Mouse (Mus musculus) hindbrain, embryonic 13.5 days (tissue): ENCODE data around the gene Gm47995. TPM values are rescaled to one million over a fixed set of nuclear protein-coding genes. Genes with fewer than 3 reads are reported as not detected.

Experiments
- ATAC-seq: fragments of 200-750 bp; cut with Nextera tagmentation; 2 replicates; pipeline ENCODE4 v1.8.0; 2017; ENCODE audit warnings: moderate TSS enrichment; ENCODE audit not compliant: low FRiP score
- H3K27ac ChIP-seq: fragments of 300-500 bp; sonication (generic); 2 replicates; pipeline ENCODE4 v1.5.1; 2015; ENCODE audit warnings: inconsistent platforms, mild to moderate bottlenecking, moderate library complexity
- H3K27me3 ChIP-seq: fragments of 300-500 bp; sonication (generic); 2 replicates; pipeline ENCODE4 v1.6.1; 2015; ENCODE audit warnings: mild to moderate bottlenecking, inconsistent platforms
- H3K36me3 ChIP-seq: fragments of 300-500 bp; sonication (generic); 2 replicates; pipeline ENCODE4 v1.6.1; 2015; ENCODE audit warnings: mild to moderate bottlenecking, inconsistent platforms
- H3K4me1 ChIP-seq: fragments of 300-500 bp; sonication (generic); replicated peaks from 2 replicates; pipeline ENCODE4 v1.6.1; 2015; ENCODE audit warnings: inconsistent platforms
- H3K4me2 ChIP-seq: fragments of 300-500 bp; sonication (generic); 2 replicates; pipeline ENCODE4 v1.6.1; 2015; ENCODE audit warnings: inconsistent platforms, mild to moderate bottlenecking, moderate library complexity
- H3K4me3 ChIP-seq: fragments of 300-500 bp; sonication (generic); 2 replicates; pipeline ENCODE4 v1.5.1; 2015; ENCODE audit warnings: mild to moderate bottlenecking, inconsistent platforms
- H3K9ac ChIP-seq: fragments of 300-500 bp; sonication (generic); 2 replicates; pipeline ENCODE4 v1.6.1; 2015; ENCODE audit warnings: mild to moderate bottlenecking, inconsistent platforms
- H3K9me3 ChIP-seq: fragments of 300-500 bp; sonication (generic); 2 replicates; pipeline ENCODE4 v1.6.1; 2016; ENCODE audit warnings: inconsistent platforms
- WGBS: fragments of 180-500 bp; shearing (Covaris S2); methylation state at CpG from one replicate; pipeline ENCODE4 v1.1.7; 2015; 5-methylcytosine and 5-hydroxymethylcytosine counted together
- polyA plus RNA-seq: library from polyadenylated mRNA; unstranded; fragments of >200 nt; fragmentation: Nextera tagmentation; extraction: Ambion mirVana; gene quantifications from 2 replicates; pipeline ENCODE4 v1.2.1, GENCODE M21; 2015

Gene Gm47995
- polyA plus RNA-seq, 1 experiment from 2014 or later = not detected

DNA sequence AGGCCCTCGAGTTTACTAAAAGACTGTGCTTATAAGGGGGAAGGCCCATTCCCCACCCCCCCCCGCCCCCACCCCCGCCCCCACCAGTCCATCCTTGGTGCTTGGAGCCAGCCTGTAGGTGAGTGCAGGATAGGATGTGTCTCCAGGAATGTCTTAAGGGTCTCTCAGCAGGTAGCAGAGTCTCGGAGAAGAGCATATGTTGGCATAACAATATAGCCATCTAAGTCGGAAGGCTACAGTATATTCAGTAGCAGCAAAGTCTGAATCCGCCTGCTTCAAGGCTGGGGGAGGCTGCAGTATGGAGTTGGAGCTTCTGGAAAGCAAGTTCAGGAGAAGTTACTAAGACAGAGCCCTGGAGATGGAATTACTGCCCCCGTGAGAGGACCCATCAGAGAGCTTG is 21.9 kb downstream of the Gm47995 start:
- Histone ChIP-seq H3K36me3 (no peaks in the 10 kb centered on the region), H3K9ac (no peak overlapping the region), H3K4me1 (no peaks in the 10 kb centered on the region), H3K4me2 (no peak overlapping the region), H3K27ac (no peak overlapping the region), H3K4me3 (no peak overlapping the region), H3K9me3 (no peaks in the 10 kb centered on the region), H3K27me3 (no peaks in the 10 kb centered on the region)
- ATAC-seq = no peak
- WGBS = 68% methylated on average over 7 of the region's 7 CpGs

- H3K27me3 ChIP-seq = no peaks in the 10 kb centered on the region
- no peaks in the 10 kb centered on the region for H3K4me1 ChIP-seq
- no peak overlapping the region for H3K4me2 ChIP-seq
- no peaks in the 10 kb centered on the region for H3K9me3 ChIP-seq
- H3K36me3 ChIP-seq = no peaks in the 10 kb centered on the region
- ATAC-seq = no peak
- no peak overlapping the region for H3K9ac ChIP-seq
- no peak overlapping the region for H3K27ac ChIP-seq
- no peak overlapping the region for H3K4me3 ChIP-seq
- 87% methylated on average over 10 of the region's 10 CpGs for WGBS
Measured at GRCm38 (mm10) chr1:151222561-151223267, 24.5 kb downstream of the Gm47995 start.

GRCm38 (mm10) chr1:151223377-151223776 is 25.1 kb downstream of the Gm47995 start:
- no peak overlapping the region for H3K9ac ChIP-seq
- 84% methylated on average over 1 of the region's 1 CpGs for WGBS
- H3K36me3 ChIP-seq = no peaks in the 10 kb centered on the region
- ATAC-seq = no peak
- H3K9me3 ChIP-seq = no peaks in the 10 kb centered on the region
- no peak overlapping the region for H3K4me2 ChIP-seq
- H3K4me1 ChIP-seq = no peaks in the 10 kb centered on the region
- no peak overlapping the region for H3K4me3 ChIP-seq
- no peak overlapping the region for H3K27ac ChIP-seq
- H3K27me3 ChIP-seq = no peaks in the 10 kb centered on the region

DNA sequence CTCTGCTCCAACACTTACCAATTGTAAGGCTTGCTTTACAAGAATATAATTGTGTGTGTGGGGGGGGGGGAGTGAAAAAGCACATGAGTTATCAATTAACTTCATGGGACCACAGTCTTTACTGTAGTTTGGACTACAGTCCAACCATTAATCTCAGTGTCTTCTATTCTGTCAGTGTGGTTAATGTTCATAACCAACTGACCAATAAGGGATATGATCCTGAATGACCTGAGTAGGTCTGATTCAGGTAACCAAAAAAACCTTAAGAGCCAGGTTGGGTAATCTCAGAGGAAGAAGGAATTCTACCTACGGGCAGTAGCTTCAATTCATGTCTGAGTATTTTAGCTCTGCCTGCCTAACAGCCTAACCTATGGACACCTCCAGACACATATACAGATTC is 26.3 kb downstream of the Gm47995 start:
- WGBS = 91% methylated on average over 1 of the region's 1 CpGs
- Histone ChIP-seq H3K4me1 (no peaks in the 10 kb centered on the region), H3K9me3 (no peaks in the 10 kb centered on the region), H3K27me3 (no peaks in the 10 kb centered on the region), H3K27ac (no peak overlapping the region), H3K4me3 (no peak overlapping the region), H3K4me2 (no peak overlapping the region), H3K9ac (no peak overlapping the region), H3K36me3 (no peaks in the 10 kb centered on the region)
- no peak for ATAC-seq

GRCm38 (mm10) chr1:151227506-151227905 is 29.3 kb downstream of the Gm47995 start:
- Histone ChIP-seq H3K27me3 (no peaks in the 10 kb centered on the region), H3K36me3 (no peaks in the 10 kb centered on the region), H3K9me3 (no peaks in the 10 kb centered on the region), H3K4me1 (no peaks in the 10 kb centered on the region), H3K9ac (no peak overlapping the region), H3K4me2 (no peak overlapping the region), H3K4me3 (no peak overlapping the region), H3K27ac (no peak overlapping the region)
- 82% methylated on average over 8 of the region's 8 CpGs for WGBS
- ATAC-seq = no peak

DNA sequence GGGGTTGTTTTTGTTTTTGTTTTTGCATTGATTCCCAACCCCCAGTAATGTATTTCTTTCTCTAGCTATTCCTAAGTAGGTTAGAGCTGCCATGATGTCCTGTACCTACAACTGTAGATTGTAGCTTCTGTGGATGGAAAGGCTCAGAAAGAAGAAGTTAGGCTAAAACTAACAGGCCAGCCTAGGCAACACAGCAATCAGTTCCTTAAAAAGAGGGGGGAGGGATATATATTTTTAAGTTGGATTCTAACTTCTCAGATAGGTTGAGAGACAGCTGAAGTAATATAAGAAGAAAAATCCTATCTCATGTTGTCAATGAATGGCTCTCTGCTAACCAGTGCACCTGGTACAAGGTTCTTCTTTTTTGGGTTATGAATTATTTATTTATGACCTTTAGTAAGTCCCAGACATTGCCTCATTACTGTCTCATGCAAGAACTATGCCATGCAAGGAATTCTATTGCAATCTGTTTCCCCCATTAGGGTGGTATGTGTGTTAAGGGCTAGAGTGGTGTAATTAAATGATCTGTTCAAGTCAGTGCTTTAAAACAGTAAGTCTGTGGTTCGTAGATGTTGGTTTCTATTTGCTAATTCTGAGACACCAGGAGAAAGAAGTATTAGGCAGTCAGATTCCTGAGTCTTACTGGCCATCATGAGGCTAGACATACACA is 30.2 kb downstream of the Gm47995 start:
- Histone ChIP-seq H3K27me3 (no peaks in the 10 kb centered on the region), H3K9me3 (no peaks in the 10 kb centered on the region), H3K36me3 (no peaks in the 10 kb centered on the region), H3K4me3 (no peak overlapping the region), H3K9ac (no peak overlapping the region), H3K27ac (no peak overlapping the region), H3K4me2 (no peak overlapping the region), H3K4me1 (no peaks in the 10 kb centered on the region)
- no peak for ATAC-seq
- 85% methylated on average over 1 of the region's 1 CpGs for WGBS

- Histone ChIP-seq H3K27ac (no peak overlapping the region), H3K4me1 (no peaks in the 10 kb centered on the region), H3K4me2 (no peak overlapping the region), H3K4me3 (no peak overlapping the region), H3K27me3 (no peaks in the 10 kb centered on the region), H3K36me3 (no peaks in the 10 kb centered on the region), H3K9me3 (no peaks in the 10 kb centered on the region), H3K9ac (no peak overlapping the region)
- no peak for ATAC-seq
- WGBS = 84% methylated on average over 3 of the region's 3 CpGs
Measured at GRCm38 (mm10) chr1:151232346-151232745, 34.1 kb downstream of the Gm47995 start.

DNA sequence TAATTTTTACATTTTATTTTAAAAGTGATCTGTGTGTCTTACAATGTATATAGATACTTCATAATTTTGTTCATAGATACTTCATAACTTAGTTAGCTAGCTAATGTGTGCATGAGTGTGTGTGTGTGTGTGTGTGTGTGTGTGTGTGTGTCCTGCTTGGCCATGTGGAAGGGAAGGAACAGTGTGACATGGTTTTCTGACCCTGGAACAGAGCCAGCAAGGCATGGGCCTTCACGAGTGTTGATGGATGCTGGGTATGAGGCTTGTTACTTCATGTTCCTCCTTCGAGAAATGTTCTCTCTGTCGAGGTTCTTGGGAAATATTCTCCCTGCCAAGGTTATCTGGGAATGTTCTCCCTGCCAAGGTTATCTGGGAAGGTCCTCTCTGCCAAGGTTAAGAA is 35.5 kb downstream of the Gm47995 start:
- Histone ChIP-seq H3K4me2 (no peak overlapping the region), H3K4me1 (no peaks in the 10 kb centered on the region), H3K4me3 (no peak overlapping the region), H3K27me3 (no peaks in the 10 kb centered on the region), H3K9ac (no peak overlapping the region), H3K27ac (no peak overlapping the region), H3K9me3 (no peaks in the 10 kb centered on the region), H3K36me3 (no peaks in the 10 kb centered on the region)
- 93% methylated on average over 3 of the region's 3 CpGs for WGBS
- ATAC-seq = no peak

GRCm38 (mm10) chr1:151235574-151235973 is 37.3 kb downstream of the Gm47995 start:
- H3K27ac ChIP-seq = no peak overlapping the region
- H3K4me2 ChIP-seq = no peak overlapping the region
- H3K27me3 ChIP-seq = no peaks in the 10 kb centered on the region
- no peak overlapping the region for H3K9ac ChIP-seq
- no peaks in the 10 kb centered on the region for H3K9me3 ChIP-seq
- no peak for ATAC-seq
- H3K4me3 ChIP-seq = no peak overlapping the region
- H3K4me1 ChIP-seq = no peaks in the 10 kb centered on the region
- 11% methylated on average over 2 of the region's 2 CpGs for WGBS
- no peaks in the 10 kb centered on the region for H3K36me3 ChIP-seq

GRCm38 (mm10) chr1:151236141-151236930 is 38.1 kb downstream of the Gm47995 start:
- H3K9me3 ChIP-seq = no peaks in the 10 kb centered on the region

GRCm38 (mm10) chr1:151237780-151238179 is 39.5 kb downstream of the Gm47995 start:
- Histone ChIP-seq H3K4me3 (no peak overlapping the region), H3K9ac (no peak overlapping the region), H3K36me3 (no peaks in the 10 kb centered on the region), H3K9me3 (no peaks in the 10 kb centered on the region), H3K4me1 (no peaks in the 10 kb centered on the region), H3K27ac (no peak overlapping the region), H3K27me3 (no peaks in the 10 kb centered on the region), H3K4me2 (no peak overlapping the region)
- 93% methylated on average over 3 of the region's 3 CpGs for WGBS
- no peak for ATAC-seq

More at GRCm38 (mm10) chr1:151236141-151236930, 38.1 kb downstream of the Gm47995 start:
- Histone ChIP-seq H3K4me3 (no peak overlapping the region), H3K9ac (no peak overlapping the region), H3K4me2 (no peak overlapping the region), H3K36me3 (no peaks in the 10 kb centered on the region), H3K27ac (no peak overlapping the region), H3K4me1 (no peaks in the 10 kb centered on the region), H3K27me3 (no peaks in the 10 kb centered on the region)
- 79% methylated on average over 13 of the region's 13 CpGs for WGBS
- no peak for ATAC-seq

DNA sequence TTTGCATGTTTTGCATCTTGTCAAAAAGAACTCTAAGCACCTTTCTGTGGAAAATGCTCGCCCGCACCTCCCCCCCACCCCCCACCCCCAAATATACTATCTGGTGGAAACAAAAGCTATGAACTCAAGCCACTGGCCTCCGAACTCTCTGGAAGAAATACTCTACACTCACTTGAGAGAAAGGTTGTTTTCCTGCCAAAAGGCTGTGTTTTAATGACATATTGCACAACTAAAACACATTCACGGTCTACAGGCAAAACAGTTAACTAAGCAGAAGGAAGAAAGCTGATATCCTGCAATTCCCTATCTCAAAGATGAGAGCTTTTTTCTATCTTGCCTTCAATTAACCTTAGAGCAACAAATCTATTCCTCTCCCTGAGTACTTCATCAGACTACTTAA is 45.1 kb downstream of the Gm47995 start:
- no peaks in the 10 kb centered on the region for H3K4me1 ChIP-seq
- no peaks in the 10 kb centered on the region for H3K36me3 ChIP-seq
- H3K9me3 ChIP-seq = no peaks in the 10 kb centered on the region
- H3K4me2 ChIP-seq = no peak overlapping the region
- no peaks in the 10 kb centered on the region for H3K27me3 ChIP-seq
- ATAC-seq = no peak
- H3K4me3 ChIP-seq = no peak overlapping the region
- H3K27ac ChIP-seq = no peak overlapping the region
- H3K9ac ChIP-seq = no peak overlapping the region
- WGBS = 93% methylated on average over 4 of the region's 4 CpGs
